Mouse (Mus musculus): ENCODE results near the gene Aar2.

The Aar2 gene

GRCm38 (mm10) chr2:156569261-156569660 is 21.9 kb downstream of the Aar2 start:
- DNase-seq = no peak

- DNase-seq = no peak
These were observed 24.1 kb downstream of the Aar2 start for GRCm38 (mm10) chr2:156571521-156571920.

GRCm38 (mm10) chr2:156576850-156577587 is 29.6 kb downstream of the Aar2 start:
- DNase-seq = no peak

- no peak for DNase-seq
These were observed 33.1 kb downstream of the Aar2 start for GRCm38 (mm10) chr2:156580507-156580906.

- DNase-seq = no peak
These were observed 33.9 kb downstream of the Aar2 start for GRCm38 (mm10) chr2:156581244-156581643.

- DNase-seq = no peak
These were observed 35.5 kb downstream of the Aar2 start for GRCm38 (mm10) chr2:156582887-156583286.

GRCm38 (mm10) chr2:156584154-156584796 is 36.9 kb downstream of the Aar2 start:
- DNase-seq = peak; percentile 20 to 24

GRCm38 (mm10) chr2:156584797-156585471 is 37.5 kb downstream of the Aar2 start:
- no peak for DNase-seq

- DNase-seq = no peak
These were observed 42.1 kb downstream of the Aar2 start for GRCm38 (mm10) chr2:156589481-156589880.

GRCm38 (mm10) chr2:156594987-156595490 is 47.7 kb downstream of the Aar2 start:
- DNase-seq = no peak

GRCm38 (mm10) chr2:156602581-156602980 is 55.2 kb downstream of the Aar2 start:
- DNase-seq = no peak

- DNase-seq = no peak
These were observed 56.3 kb downstream of the Aar2 start for GRCm38 (mm10) chr2:156603671-156604070.

- DNase-seq = no peak
These were observed 57.8 kb downstream of the Aar2 start for GRCm38 (mm10) chr2:156605144-156605543.

GRCm38 (mm10) chr2:156605971-156606370 is 58.6 kb downstream of the Aar2 start:
- no peak for DNase-seq

- no peak for DNase-seq
These were observed 65.7 kb downstream of the Aar2 start for GRCm38 (mm10) chr2:156613081-156613540.

GRCm38 (mm10) chr2:156613541-156614257 is 66.3 kb downstream of the Aar2 start, which contains the start of gene Dlgap4:
TSS of gene Dlgap4 (plus strand) at chr2:156613705.
- no peak for DNase-seq

- no peak for DNase-seq
These were observed 66.8 kb downstream of the Aar2 start for GRCm38 (mm10) chr2:156614258-156614556.

GRCm38 (mm10) chr2:156614661-156615654 is 67.6 kb downstream of the Aar2 start:
- no peak for DNase-seq

- no peak for DNase-seq
These were observed 69.1 kb downstream of the Aar2 start for GRCm38 (mm10) chr2:156616513-156616912.

- no peak for DNase-seq
These were observed 70.2 kb downstream of the Aar2 start for GRCm38 (mm10) chr2:156617536-156617935.

Measured in B cell, adult 2 months (primary cell).